Mouse (Mus musculus): ENCODE data around the gene Mgat1.
"Not testable (repeated sequence)": the region's sequence is repeated elsewhere in the genome, so short reads cannot be mapped to it uniquely, and the experiment has no call there.

The Mgat1 gene

DNA sequence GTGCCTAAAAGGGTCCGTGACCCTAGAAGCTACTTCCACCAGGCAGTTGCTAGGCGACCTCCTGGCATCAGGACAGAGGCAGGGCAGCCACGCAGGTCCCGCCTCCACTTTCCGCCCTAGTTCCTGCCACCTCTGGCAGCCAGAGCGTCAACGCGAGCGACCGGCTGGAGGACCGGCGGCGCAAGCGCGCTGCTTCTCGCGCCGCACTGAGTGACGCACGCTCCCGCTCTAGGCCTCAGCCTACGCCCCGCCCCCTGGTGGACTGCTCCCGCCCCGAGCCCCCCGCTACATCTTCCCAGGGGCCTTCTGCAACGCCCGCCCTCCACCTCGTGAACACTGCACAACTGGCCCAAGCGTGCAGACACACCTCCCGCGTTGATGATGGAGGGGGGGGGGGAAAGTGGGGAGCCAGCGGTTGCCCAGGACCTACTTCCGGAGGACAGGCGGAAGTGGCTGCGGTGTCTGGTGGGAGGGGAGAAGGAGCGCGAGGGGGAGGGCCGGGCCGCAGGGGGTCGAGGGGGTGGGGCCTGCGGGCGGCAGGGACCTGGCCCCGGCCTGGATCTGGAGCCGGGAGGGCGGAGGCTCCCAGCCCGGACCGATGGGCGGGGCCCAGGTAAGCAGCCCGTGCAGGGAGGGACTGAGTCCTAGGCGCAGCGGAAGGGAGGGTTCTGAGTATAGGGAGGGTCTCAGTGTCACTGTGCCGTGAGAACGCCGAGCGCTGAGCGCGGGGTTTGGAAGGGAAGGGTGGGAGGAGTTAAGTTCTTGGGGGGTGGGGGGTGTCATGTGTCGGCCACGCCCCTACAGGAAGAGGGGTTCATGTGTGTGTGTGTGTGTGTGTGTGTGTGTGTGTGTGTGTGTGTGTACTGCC is at the start of gene Mgat1:
TSS of gene Mgat1 (plus strand) at position 465 of the 868 bp plus-strand sequence.
- peak; percentile 88 for DNase-seq (ENCODE audit: low spot score)

DNA sequence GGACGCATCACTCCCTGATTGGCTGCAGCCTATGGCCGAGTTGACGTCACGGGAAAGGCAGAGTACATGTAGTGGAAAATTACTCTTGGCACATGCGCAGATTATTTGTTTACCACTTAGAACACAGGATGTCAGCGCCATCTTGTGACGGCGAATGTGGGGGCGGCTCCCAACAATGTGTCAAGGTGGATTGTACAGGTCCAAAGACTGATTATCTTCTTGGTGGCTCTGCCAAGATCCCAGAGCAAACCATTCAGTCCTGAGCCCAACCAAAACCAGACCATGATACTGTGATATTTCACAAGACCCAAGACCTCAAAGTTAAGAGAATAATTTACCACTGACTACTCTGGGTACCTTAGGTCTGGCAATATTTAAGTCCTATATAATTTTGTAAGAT is 49.2 kb upstream of the Mgat1 start:
- not testable (repeated sequence) for DNase-seq (ENCODE audit: low spot score)

DNA sequence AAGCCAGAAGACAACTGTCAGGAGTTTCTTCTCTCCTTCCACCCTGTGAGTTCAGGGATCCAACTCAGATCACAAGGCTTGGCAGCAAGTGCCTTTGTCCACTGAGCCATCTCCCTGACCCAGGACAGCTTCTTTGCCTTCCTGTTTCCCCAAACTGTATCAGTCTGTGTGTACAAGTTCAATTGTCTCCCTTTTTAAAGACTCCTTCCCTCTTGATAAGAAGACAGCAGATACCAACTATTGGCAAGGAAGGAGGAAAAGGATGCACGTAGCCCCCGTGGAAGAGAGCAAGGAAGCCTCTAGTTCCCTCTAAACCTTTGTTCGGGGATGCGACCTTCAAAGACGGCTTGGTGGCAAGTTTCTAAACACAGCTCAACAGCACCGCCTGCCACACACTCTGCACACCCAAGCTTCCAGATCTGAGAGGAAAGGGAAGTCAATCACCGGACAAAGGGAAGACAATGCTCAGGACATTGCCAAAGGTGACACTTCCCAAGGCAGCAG is 48.1 kb upstream of the Mgat1 start:
- no peak for DNase-seq (ENCODE audit: low spot score)

DNA sequence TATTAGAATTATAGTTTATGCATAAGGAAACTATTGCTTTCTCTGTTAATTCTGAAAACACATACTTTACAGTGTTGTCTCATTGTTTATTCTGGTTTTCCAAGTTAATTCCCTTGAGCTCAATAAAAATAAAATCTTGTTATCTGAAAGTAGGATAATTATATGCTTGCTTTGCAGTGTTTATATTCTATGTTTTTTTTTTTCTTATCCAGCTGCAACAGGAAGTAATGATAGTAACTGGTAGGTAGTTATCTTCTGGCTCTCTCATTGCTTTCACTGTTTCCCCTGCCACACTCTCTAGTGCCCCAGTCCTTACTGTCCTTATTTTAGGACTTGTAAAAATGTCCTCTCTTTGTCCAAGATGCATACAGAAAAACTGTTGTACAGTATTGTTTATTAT is 43.3 kb upstream of the Mgat1 start:
- no peak for DNase-seq (ENCODE audit: low spot score)

DNA sequence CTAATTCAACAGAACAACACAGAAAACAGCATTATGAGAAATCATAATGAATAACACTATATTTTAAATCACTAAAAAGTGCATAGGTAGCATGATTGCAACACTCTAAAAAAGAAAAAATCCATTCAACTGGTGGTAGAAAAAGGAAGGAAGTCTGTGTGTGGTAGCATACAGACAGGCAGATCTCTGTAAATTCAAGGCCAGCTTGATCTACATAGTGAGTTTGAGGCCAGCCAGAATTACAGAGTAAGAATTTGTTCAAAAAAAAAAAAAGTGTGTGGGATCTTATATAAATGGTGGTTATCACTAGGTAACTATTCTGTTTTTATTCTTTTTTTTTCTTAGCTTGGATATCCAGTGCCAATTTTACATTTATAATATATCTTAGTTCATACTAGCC is 42.8 kb upstream of the Mgat1 start:
- DNase-seq (ENCODE audit: low spot score), result no peak

DNA sequence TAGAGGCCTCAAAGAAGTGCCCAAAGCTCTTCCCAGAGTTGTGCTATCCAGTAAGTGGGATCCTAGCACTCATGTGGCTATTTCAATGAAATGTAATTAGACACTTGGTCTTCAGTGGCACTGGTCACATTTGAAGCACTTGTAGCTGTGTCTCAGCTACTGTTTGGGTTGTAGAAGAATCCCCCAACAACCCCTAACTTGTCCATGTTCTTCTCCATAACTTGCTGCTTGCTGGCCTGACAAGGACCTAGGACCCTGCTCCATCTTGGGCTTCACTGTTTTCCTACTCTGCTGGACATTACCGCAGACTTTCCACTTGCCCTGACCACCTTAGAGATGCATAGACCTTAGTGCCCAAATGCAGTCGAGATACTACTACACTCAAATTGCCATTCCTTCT is 41.9 kb upstream of the Mgat1 start:
- DNase-seq (ENCODE audit: low spot score), result no peak

DNA sequence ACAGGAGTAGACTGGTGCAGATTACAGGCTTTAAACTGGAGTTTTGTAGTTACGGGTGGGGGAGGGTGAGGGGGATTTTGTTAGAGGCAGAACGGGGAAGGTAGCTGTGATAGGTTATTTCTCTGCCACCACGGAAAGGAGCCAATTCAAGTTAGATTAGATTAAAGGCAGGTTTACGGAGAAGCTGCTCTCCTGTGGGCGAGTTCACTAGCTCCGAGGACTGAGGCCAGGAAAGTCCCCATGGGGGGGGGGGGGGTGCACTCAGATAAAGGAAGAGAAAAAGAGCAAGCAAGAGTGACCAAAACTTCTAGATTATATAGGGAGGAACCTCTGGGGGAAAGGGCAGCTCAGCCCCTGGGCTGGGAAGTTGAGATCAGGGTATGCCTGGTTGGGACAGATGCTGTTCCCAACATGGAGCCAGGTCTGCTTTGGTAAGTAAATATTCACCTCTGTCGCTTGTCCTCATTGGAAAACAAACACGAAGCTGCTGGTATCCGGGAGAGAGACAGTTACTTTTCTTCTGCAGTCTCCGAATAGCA is 41.4 kb upstream of the Mgat1 start:
- DNase-seq (ENCODE audit: low spot score), result peak; percentile 29

DNA sequence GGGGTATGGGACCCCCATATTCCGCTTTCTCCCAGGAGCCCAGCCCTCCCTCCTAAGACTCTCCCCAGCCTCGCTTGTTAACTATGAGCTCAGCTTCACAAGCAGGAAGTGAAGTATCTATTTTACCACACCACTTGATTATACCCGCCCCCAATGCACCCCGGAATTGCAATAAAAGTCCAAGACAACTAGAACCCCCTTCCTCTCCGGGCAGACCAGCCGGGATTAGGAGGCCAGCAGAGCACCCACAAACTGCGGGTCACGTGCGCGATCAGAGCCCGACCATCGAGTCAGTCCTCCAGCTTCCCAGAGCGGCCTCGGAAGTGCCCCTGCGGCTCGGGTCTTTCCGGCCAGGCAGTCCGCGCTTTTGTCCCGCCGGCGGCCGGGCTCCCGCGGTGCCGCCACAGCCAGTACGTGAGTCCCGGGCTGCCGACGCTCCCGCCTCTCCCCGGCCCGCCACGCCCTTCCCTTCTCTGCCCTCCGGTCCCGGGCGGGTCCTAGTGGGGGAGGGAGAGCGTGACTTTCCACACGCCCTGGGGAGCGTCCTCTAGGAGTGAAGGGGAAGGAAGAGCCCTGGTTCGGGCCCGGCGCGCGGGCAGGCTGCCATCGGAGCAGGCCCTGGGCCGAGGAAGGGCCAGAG is 40.7 kb upstream of the Mgat1 start, which contains the start of gene Zfp62:
TSS of gene Zfp62 (plus strand) at position 164 of the 640 bp plus-strand sequence.
- DNase-seq (ENCODE audit: low spot score), result peak; percentile 85

DNA sequence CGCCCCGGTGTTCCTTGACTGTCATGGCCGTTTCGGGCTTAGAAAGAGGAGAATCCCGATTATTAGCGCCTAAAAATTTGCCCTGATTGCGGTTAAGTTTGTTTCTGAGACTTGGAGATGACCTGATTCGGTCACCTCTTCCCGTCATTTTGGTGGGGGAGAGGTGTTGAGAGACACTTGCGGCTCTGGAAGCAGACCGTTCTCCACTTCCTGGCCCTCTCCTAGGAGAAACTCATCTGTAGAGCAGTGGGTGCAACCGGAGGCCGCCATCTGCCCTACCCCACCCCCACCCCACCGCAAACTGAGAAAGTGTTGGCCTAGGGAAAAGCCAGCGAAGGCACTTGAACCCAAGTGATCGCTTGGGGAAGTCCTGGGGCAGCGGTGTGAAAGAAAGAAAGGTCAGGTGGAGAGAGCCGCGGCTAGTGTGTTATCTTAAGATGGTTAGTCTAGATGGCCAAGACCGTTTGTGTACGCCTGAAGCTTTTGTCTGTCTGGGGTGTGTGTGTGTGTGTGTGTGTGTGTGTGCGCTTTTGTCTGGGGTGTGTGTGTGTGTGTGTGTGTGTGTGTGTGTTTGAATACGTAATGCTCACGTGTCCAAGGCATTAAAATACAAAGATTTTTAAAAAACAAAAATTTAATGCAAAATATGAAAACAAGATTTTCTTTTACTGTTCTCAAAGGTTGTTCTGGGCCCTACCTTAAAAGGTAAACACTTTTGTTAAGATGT is 40.1 kb upstream of the Mgat1 start:
- DNase-seq (ENCODE audit: low spot score), result no peak

DNA sequence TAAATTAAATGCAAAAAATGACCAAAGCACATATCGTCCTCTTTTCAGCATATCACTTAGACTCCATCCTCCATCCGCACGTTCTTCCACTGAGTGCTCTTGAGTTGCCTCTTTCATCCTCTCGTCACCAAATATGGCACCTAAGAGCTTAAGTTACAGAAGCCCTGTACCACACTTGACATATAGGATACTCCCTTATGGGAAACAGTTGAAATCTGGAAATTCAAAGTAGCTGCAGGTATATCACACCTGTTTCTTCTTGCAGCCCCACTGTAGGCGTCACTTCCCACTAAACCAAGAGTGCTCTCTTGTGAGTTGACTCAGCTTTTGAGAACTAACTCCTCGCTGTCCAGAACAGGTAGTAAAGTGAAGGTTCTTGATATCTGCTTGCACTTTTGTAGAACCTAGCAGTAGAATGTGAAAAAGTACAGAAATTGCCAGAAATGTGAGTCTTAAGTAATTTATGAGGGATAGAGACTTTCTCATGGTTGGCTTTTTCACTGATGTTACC is 38.9 kb upstream of the Mgat1 start:
- no peak for DNase-seq (ENCODE audit: low spot score)

DNA sequence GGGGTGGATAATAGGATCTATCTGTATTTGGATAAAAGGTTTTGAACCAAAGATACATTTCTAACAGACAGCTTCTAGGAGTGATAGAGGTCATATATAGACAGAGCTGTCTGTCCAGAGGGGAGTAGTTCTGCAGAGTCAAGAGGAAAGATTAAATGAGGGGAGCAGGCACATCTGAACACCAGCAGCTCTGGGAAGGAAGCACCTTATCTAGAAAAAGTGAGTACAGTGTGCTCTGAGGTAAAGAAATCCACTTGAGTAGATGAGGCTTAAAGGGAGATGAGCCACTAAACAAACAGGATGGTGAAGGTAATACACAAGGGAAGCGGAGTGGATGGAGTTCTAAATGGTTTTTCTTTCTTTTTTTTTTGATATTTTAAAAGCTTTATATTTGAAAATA is 36.5 kb upstream of the Mgat1 start:
- no peak for DNase-seq (ENCODE audit: low spot score)

DNA sequence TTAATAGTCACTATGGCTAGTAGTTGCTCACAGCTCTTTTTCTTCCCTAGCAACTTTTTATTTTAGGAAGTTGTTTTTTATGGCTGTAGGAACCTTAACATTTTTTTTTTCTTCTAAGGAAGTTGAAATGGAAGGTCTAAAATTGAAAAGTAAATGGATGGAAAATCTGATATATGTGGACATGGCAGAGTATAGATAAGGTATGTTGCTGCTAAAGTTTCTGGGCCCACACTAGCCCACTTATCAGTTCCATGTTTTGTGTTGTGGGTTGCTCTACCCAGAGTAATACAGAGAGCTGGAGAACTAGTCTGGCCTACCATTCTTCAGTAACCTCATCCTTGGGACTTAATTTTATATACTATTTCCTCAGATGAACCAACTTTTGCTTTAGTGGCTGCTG is 31.4 kb upstream of the Mgat1 start:
- no peak for DNase-seq (ENCODE audit: low spot score)

DNA sequence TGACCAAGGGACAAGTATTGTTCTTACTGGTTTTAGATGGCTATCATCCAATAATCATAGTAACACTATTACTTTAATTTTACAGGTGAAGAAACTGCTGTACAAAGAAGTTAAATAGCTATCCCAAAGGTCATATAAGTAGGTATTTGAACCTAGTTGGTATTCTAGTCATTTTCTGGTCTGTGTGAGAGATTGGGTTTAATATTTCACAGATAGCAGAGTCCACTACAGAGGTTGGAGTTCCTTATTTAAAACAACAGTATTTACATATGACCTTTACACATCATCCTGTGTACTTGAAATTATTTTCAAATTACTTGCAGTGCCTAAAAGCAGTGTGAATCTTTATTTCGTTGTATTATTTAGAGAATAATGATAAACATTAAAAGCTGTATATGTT is 30.5 kb upstream of the Mgat1 start:
- DNase-seq (ENCODE audit: low spot score), result no peak

DNA sequence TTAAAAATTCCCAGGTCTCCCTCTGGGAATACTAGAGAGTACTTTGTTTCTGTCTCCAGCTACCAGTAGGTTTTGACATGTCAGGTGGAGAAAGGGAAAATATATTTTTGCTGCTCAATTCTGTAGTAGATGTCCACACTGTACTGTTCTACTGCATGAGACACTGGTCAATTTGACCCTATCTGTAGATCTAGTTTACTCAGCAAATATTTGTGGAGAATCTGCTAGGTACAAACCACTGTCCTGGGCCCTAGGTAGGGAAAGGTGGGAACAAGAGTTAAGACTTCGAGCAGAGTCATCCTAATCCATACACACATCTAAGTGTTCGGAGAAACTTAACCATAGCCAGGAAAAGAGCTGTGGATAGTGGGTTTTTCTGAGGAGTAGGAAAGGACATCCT is 24.7 kb upstream of the Mgat1 start:
- no peak for DNase-seq (ENCODE audit: low spot score)

DNA sequence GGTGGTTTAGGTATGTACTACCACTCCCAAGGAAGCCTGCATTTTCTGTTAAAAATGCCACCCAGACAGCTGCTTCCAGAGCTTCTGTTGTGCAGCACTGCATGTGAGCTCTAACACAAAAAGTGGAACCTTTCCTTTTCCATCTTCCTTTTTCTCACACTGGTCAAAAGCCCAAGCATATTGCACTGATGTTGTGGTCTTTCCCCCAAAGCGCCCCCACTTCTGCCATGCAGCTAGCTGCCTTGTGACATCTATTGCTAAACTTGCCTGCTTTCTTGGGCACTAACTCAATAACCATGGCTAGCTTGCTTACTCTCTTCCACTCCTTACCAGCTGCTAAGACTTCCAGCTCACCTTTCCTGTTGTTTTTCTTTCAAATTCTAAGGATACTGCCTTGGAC is 19.5 kb upstream of the Mgat1 start:
- no peak for DNase-seq (ENCODE audit: low spot score)

DNA sequence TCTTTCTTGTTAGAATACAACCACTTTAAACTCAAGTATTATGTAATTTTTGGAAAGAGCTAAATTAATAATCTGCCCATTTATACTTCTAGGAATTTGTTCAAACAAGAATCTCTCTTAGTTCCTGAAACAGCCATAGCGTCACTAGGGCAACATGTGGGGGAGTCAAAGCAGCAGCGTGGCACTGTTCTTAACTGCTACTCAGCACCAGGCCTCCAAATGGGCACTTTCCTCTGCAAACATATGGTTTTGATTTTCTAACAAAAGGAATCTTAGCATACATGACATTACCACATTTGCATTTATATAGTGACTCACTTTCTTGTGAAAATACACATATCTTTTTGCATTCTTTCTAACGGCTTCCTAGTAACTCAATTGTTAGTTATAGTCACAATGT is 11.2 kb upstream of the Mgat1 start:
- DNase-seq (ENCODE audit: low spot score), result no peak

DNA sequence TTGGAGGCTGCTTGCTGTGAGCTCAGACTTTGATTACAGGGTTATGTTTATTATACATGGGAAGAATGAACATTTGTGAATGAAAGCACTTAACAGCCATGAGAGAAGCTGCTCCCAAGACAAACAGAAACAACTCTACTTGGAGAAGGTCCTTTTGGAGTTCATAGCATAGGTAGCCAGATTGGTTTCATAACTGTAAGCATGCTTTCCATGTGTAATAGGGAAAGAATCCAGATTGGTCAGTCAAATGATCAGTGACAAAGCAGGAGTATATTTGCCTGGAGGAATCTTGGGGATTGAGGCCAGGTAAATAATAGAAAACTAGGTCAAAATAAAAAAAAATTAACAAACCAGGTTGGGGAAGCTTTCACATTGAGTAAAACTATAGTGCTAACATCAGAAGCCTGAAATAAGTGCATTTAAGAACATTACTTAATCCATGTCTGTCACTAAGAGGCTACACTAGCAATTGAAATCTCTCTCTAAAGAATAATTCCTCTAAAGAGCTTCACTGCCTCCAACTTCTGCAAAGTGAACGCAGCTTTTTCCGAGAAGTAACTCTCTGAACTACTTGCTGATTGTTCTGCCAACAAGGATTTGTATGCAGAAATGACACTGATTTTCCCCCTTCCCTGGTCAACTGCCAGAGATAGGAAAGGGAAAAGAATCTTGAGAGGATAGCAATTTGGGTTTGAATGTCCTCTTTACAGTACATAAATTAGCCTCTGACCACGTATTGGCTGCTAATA is 8.4 kb upstream of the Mgat1 start:
- DNase-seq (ENCODE audit: low spot score), result no peak

DNA sequence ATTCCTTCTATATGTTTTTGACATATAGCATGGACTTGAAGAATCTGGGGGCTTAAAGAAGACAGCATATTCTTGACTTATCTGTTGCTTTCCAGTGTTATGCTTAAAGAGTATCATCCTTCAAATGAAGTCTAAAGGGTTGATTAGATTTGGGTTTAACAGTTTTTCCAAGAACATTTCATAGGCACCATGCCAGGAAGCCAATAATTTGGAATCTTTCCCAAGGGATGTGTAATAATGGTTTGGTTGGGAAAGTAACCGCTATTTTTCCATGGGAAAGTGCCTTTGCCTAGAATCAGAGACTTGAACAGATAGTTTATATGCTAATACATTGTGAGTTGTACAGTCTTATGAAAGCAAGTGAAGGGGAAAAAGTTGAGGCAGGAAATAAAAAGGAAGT is 7.1 kb upstream of the Mgat1 start:
- no peak for DNase-seq (ENCODE audit: low spot score)

DNA sequence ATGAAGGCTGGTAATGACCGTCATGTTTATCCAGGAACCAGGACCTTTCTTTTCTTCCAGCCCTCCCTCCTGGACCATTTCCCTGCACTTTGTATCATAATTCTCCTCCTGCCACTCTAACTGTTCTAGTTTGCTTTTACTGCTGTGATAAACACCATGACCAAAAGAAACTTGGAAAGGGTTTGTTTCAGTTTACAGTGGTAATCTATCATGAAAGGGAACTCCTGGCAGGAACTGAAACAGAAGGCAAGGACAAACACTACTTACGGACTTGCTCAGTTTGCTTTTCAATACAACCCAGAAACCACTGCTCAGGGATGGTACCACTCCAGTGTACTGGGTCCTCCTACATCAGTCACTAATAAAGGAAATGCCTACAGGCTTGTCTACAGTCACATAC is 6.5 kb upstream of the Mgat1 start:
- DNase-seq (ENCODE audit: low spot score), result no peak

DNA sequence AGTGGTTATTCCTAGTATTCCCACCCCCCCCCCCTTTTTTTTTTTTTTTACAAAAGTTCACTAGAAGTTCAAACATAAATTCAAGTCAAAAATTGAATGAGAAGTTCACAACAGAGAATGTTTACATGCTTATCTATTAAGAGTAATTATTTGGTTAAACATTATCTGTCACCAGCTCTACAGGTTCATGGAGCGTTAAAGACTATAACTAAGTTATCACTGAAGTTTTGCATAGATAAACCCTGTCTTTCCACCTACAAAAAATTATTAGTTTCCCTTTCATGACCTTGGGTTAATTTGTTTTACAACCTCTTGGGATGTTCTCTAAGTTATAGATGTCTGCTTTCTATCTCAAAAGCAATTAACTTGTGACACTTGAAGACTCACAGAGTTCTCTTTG is 3.7 kb upstream of the Mgat1 start:
- no peak for DNase-seq (ENCODE audit: low spot score)

DNA sequence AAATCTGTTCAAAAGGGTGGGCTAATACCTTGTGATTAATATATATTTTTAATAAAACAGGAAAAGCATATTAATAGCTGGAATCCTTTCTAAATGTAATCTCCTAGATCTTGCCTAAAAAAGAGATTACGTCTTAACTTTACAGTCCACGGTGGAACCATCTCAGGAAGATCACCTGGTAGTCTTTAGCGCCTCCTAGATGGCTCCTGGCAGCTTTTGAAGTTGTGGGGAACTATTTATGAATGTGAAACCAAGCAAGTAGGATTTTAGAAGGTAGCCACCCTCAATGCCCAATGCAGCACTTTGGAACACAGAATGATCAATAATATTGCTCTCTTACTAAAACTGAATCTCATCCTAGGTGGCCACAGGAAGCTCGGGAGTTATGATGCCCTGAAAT is 3.1 kb upstream of the Mgat1 start:
- no peak for DNase-seq (ENCODE audit: low spot score)

DNA sequence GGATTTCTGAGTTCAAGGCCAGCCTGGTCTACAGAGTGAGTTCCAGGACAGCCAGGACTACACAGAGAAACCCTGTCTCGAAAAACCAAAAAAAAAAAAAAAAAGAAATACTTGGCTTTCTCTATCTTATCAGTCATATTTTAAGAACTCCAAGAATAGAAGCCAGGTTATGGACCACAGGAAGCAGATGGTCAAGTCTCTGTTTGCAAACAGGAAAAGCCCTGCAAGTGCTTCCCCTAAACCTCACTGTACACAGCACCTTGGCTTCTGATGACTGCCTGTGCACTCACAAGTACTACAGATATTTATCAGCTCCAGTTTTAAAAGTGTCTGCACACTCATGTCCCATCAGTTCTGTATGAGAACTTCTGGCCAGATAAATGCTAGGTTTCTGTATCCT is 2.5 kb upstream of the Mgat1 start:
- DNase-seq (ENCODE audit: low spot score), result no peak
